Mouse (Mus musculus) thymus, postnatal 14 days (tissue): ENCODE measurements at regions not wholly inside any gene's neighbourhood (a gene's known extent, or its start where the extent isn't known, plus 50 kb on each side); places are given as distances from the start of the nearest gene placed in this dataset.

Experiments used
- DNase-seq: peaks from one replicate; pipeline ENCODE4 v3.0.0; 2021

- DNase-seq: no peak
Measured at GRCm38 (mm10) chr8:12076811-12077375, 201.7 kb upstream of the A230072I06Rik start.

GRCm38 (mm10) chr8:12077896-12078295 is 200.7 kb upstream of the A230072I06Rik start:
- DNase-seq: no peak

GRCm38 (mm10) chr8:12078679-12079566 is 199.7 kb upstream of the A230072I06Rik start:
- DNase-seq: no peak

- no peak for DNase-seq
Measured at GRCm38 (mm10) chr8:12081536-12081935, 197.1 kb upstream of the A230072I06Rik start.

- no peak for DNase-seq
Measured at GRCm38 (mm10) chr8:12087192-12087800, 191.3 kb upstream of the A230072I06Rik start.

- no peak for DNase-seq
Measured at GRCm38 (mm10) chr8:12100145-12100544, 178.5 kb upstream of the A230072I06Rik start.

GRCm38 (mm10) chr8:12103296-12103695 is 175.3 kb upstream of the A230072I06Rik start:
- DNase-seq: no peak

GRCm38 (mm10) chr8:12105106-12105901 is 173.3 kb upstream of the A230072I06Rik start:
- no peak for DNase-seq

GRCm38 (mm10) chr8:12108578-12108977 is 170.0 kb upstream of the A230072I06Rik start:
- no peak for DNase-seq

- DNase-seq: no peak
Measured at GRCm38 (mm10) chr8:12111626-12112025, 167.0 kb upstream of the A230072I06Rik start.

GRCm38 (mm10) chr8:12113023-12113422 is 165.6 kb upstream of the A230072I06Rik start:
- no peak for DNase-seq

GRCm38 (mm10) chr8:12126374-12127001 is 152.1 kb upstream of the A230072I06Rik start:
- DNase-seq: no peak

- no peak for DNase-seq
Measured at GRCm38 (mm10) chr8:12127106-12127800, 151.4 kb upstream of the A230072I06Rik start.

- no peak for DNase-seq
Measured at GRCm38 (mm10) chr8:12127801-12128490, 150.7 kb upstream of the A230072I06Rik start.

GRCm38 (mm10) chr8:12130591-12130990 is 148.0 kb upstream of the A230072I06Rik start:
- DNase-seq: no peak

GRCm38 (mm10) chr8:12134200-12134599 is 144.4 kb upstream of the A230072I06Rik start:
- DNase-seq: no peak

GRCm38 (mm10) chr8:12135392-12136177 is 143.0 kb upstream of the A230072I06Rik start:
- DNase-seq: no peak

- no peak for DNase-seq
Measured at GRCm38 (mm10) chr8:12136178-12136455, 142.5 kb upstream of the A230072I06Rik start.

- DNase-seq: no peak
Measured at GRCm38 (mm10) chr8:12137496-12137895, 141.1 kb upstream of the A230072I06Rik start.

- no peak for DNase-seq
Measured at GRCm38 (mm10) chr8:12137913-12138312, 140.7 kb upstream of the A230072I06Rik start.

- DNase-seq: no peak
Measured at GRCm38 (mm10) chr8:12151679-12152078, 126.9 kb upstream of the A230072I06Rik start.
